Mouse (Mus musculus) bone marrow, adult 2 months (tissue): ENCODE data around the gene Uvrag.

ENCODE experiments used
- CTCF ChIP-seq: fragments of 200-500 bp; IDR thresholded peaks from 2 replicates; pipeline ENCODE4 v1.5.1; 2011; ENCODE audit warnings: low read length, control low read depth; ENCODE audit not compliant: control insufficient read depth, insufficient read depth
- POLR2A ChIP-seq: fragments of 200-500 bp; IDR thresholded peaks from 2 replicates; pipeline ENCODE4 v1.6.1; 2011; ENCODE audit warnings: low read depth, mild to moderate bottlenecking, control low read depth, low read length, borderline replicate concordance; ENCODE audit not compliant: control insufficient read depth

DNA sequence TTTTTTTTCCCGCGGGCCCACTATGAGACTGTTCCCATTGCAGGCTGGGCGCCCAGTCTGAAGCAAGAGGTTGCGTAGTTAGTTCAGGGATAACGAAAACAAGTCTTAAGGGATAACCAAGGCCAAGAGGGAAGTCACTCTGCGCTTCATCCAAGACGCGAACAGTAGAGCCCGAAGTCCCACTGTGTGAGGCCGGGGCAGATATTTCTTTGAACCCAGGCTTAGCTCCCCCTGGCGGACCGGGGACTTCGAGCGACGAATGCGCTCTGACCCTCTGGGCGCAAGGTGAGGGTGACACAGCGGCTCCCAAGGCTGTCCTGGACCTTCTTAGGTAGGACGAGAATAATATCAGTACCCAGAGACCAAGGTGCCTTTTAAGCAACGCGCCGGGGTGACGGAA lies 304.3 kb downstream of the Uvrag start:
- peak; percentile 64 for TF ChIP-seq CTCF
- no peak for TF ChIP-seq POLR2A
